Mouse (Mus musculus): ENCODE measurements around the gene Me1.

The Me1 gene

GRCm38 (mm10) chr9:86660327-86660726 is 35.4 kb downstream of the Me1 start:
- no peak for DNase-seq (ENCODE audit: low read depth, low spot score)

- DNase-seq (ENCODE audit: low read depth, low spot score) = no peak
Observed at GRCm38 (mm10) chr9:86658347-86658746, 37.4 kb downstream of the Me1 start.

GRCm38 (mm10) chr9:86652194-86652593 is 43.6 kb downstream of the Me1 start:
- no peak for DNase-seq (ENCODE audit: low read depth, low spot score)

- no peak for DNase-seq (ENCODE audit: low read depth, low spot score)
Observed at GRCm38 (mm10) chr9:86651254-86651653, 44.5 kb downstream of the Me1 start.

GRCm38 (mm10) chr9:86650822-86651221 is 44.9 kb downstream of the Me1 start:
- no peak for DNase-seq (ENCODE audit: low read depth, low spot score)

GRCm38 (mm10) chr9:86647931-86648550 is 47.7 kb downstream of the Me1 start:
- DNase-seq (ENCODE audit: low read depth, low spot score) = no peak

- DNase-seq (ENCODE audit: low read depth, low spot score) = no peak
Observed at GRCm38 (mm10) chr9:86646807-86647206, 48.9 kb downstream of the Me1 start.

- DNase-seq (ENCODE audit: low read depth, low spot score) = no peak
Observed at GRCm38 (mm10) chr9:86643497-86643896, 52.3 kb downstream of the Me1 start.

GRCm38 (mm10) chr9:86638771-86639170 is 57.0 kb downstream of the Me1 start:
- DNase-seq (ENCODE audit: low read depth, low spot score) = no peak

GRCm38 (mm10) chr9:86631153-86631552 is 64.6 kb downstream of the Me1 start:
- no peak for DNase-seq (ENCODE audit: low read depth, low spot score)

- DNase-seq (ENCODE audit: low read depth, low spot score) = no peak
Observed at GRCm38 (mm10) chr9:86630352-86630931, 65.3 kb downstream of the Me1 start.

GRCm38 (mm10) chr9:86629379-86629778 is 66.4 kb downstream of the Me1 start:
- DNase-seq (ENCODE audit: low read depth, low spot score) = no peak

GRCm38 (mm10) chr9:86627745-86628496 is 67.8 kb downstream of the Me1 start:
- DNase-seq (ENCODE audit: low read depth, low spot score) = no peak

GRCm38 (mm10) chr9:86626906-86627305 is 68.8 kb downstream of the Me1 start:
- no peak for DNase-seq (ENCODE audit: low read depth, low spot score)

GRCm38 (mm10) chr9:86624781-86625180 is 71.0 kb downstream of the Me1 start:
- no peak for DNase-seq (ENCODE audit: low read depth, low spot score)

GRCm38 (mm10) chr9:86624039-86624438 is 71.7 kb downstream of the Me1 start:
- no peak for DNase-seq (ENCODE audit: low read depth, low spot score)

- no peak for DNase-seq (ENCODE audit: low read depth, low spot score)
Observed at GRCm38 (mm10) chr9:86622062-86622461, 73.7 kb downstream of the Me1 start.

GRCm38 (mm10) chr9:86619341-86620139 is 76.2 kb downstream of the Me1 start:
- no peak for DNase-seq (ENCODE audit: low read depth, low spot score)

GRCm38 (mm10) chr9:86617837-86618492 is 77.8 kb downstream of the Me1 start:
- no peak for DNase-seq (ENCODE audit: low read depth, low spot score)

- DNase-seq (ENCODE audit: low read depth, low spot score) = no peak
Observed at GRCm38 (mm10) chr9:86615765-86616164, 80.0 kb downstream of the Me1 start.

- DNase-seq (ENCODE audit: low read depth, low spot score) = no peak
Observed at GRCm38 (mm10) chr9:86612091-86612490, 83.7 kb downstream of the Me1 start.

GRCm38 (mm10) chr9:86605776-86606175 is 90.0 kb downstream of the Me1 start:
- DNase-seq (ENCODE audit: low read depth, low spot score) = no peak
